ENCODE assay signal across 8 mouse cellular contexts in the genomic region with DNA sequence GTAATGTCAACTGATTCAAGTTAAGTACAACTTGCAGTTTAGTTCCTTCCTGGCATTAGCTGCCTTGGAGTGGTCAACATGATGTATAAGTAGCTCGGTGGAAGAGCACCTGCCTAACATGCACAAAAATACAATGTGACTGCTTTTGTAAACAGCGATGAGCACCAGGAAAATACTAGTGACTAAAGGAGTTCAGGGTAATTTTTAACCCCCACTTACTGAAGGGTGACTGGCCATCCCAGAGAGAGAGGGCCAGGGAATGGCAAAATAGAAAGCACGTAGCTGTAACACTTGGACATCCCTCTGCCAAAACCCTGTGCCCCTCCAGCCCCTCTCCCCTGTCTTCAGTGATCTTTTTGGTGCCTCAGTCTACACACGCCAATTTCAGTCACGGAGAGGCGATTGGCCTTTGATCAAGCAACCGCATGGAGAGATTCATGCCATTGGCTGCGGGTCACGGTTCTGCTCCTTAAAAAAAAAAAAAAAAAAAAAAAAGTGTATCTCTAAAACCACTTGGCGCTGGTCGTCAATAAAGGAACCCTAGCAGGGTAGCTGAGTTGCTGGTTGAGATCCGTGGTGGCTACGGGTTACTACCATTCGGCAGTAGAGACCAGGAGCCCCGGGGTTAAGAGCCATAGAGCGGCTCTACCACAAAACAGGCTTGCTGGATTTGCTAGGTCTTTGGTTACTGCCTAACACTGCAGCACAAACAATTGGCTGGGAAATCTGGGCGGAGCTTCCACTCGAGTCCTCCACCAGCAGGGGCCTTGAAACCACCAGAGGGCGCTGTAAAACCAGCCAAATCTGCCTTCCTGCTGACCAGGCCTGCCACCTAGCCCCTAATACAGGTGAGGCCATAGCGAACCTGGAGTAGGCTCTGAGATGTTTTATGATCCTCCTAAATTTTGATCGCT. TPM values are rescaled to one million over a fixed set of nuclear protein-coding genes. Genes with fewer than 3 reads are reported as not detected.
A peak's percentile ranks its signal among the peaks of the same experiment; 100 is the strongest.
DNase-seq lines count a peak whose midpoint lies in the region; ATAC-seq lines count a peak whose summit lies in the region.

No protein-coding gene starts in this region.

- WGBS in hindbrain, embryonic 11.5 days = 9% methylated on average over 21 of the region's 21 CpGs

- DNase-seq in Muller cell, postnatal 12 days (ENCODE audit: inconsistent ontology term) = peak; percentile 81
- DNase-seq in cerebellum, adult 9-11 months = peak; percentile 96
- DNase-seq in frontal cortex, adult 2 months (ENCODE audit: extremely low spot score in 1 of 2, low spot score in 1 of 2) = peak; percentile 87 to 98
- DNase-seq in hindbrain, embryonic 11.5 days (ENCODE audit: low spot score) = peak; percentile 96
- DNase-seq in layer of hippocampus, postnatal 10 days (ENCODE audit: low spot score in 2 of 2) = peak; percentile 96
- DNase-seq in lung, postnatal 10 days = peak; percentile 96
- peak; percentile 87 for DNase-seq in ovary, postnatal 36 days (ENCODE audit: low spot score)
- DNase-seq in thymus, postnatal 25 days = peak; percentile 91

- 0 out of 2 replicates have a peak overlapping the region, but pooled peaks have one; percentile 17 for H3K27ac ChIP-seq in hindbrain, embryonic 11.5 days (ENCODE audit: low read depth, low read length)

- ATAC-seq in hindbrain, embryonic 11.5 days (ENCODE audit: low FRiP score) = peak; percentile 79

- H3K4me1 ChIP-seq in hindbrain, embryonic 11.5 days (replicated peaks; ENCODE audit: control insufficient read depth, insufficient read depth, low read length) = no peaks in the 10 kb centered on the region

- H3K9me3 ChIP-seq in hindbrain, embryonic 11.5 days (ENCODE audit: control insufficient read depth, low read length) = no peaks in the 10 kb centered on the region

- H3K4me3 ChIP-seq in hindbrain, embryonic 11.5 days (ENCODE audit: low read depth, low read length) = peak overlapping the region; percentile 18; the same call in 1 of the 2 replicates

- no peaks in the 10 kb centered on the region for H3K27me3 ChIP-seq in hindbrain, embryonic 11.5 days (ENCODE audit: control insufficient read depth, insufficient read depth, low read length)

- H3K4me2 ChIP-seq in hindbrain, embryonic 11.5 days (replicated peaks; ENCODE audit: low read depth, low read length) = peak overlapping the region; percentile 48

- peak overlapping the region; percentile 52 for H3K9ac ChIP-seq in hindbrain, embryonic 11.5 days (ENCODE audit: low read depth, low read length)

- H3K36me3 ChIP-seq in hindbrain, embryonic 11.5 days (ENCODE audit: control insufficient read depth, insufficient read depth, low read length) = no peaks in the 10 kb centered on the region

RNA-seq across cellular contexts. Expression of a gene that starts 5.1 kb away (rescaled TPM):
- 69.9 and 79.6 TPM in 2 replicates for polyA plus RNA-seq in frontal cortex, adult 2 months (2012; rRNA removed)
- 216 and 247 TPM in 2 replicates for polyA plus RNA-seq in hindbrain, embryonic 11.5 days (2014; fragmentation: Nextera tagmentation; extraction: Ambion mirVana)
- 100 to 1,000 TPM; 123 to 129 TPM for total RNA-seq in layer of hippocampus, postnatal 10 days (2021)

RNA-seq across cellular contexts. Expression of a gene that starts 13.4 kb away (rescaled TPM):
- 12.0 and 12.6 TPM in 2 replicates for polyA plus RNA-seq in frontal cortex, adult 2 months (2012; rRNA removed)
- polyA plus RNA-seq in hindbrain, embryonic 11.5 days (2014; fragmentation: Nextera tagmentation; extraction: Ambion mirVana) = 0.18 and 0.42 TPM in 2 replicates
- 10 to 100 TPM; 13.7 to 17.2 TPM for total RNA-seq in layer of hippocampus, postnatal 10 days (2021)

RNA-seq across cellular contexts. Expression of a gene that starts 42.5 kb away (rescaled TPM):
- polyA plus RNA-seq in frontal cortex, adult 2 months (2012; rRNA removed) = 1.1 and 1.6 TPM in 2 replicates
- polyA plus RNA-seq in hindbrain, embryonic 11.5 days (2014; fragmentation: Nextera tagmentation; extraction: Ambion mirVana) = not detected in 2 replicates
- 1 to 10 TPM; 1.2 to 1.8 TPM for total RNA-seq in layer of hippocampus, postnatal 10 days (2021)

RNA-seq across cellular contexts. Expression of a gene that starts 52.7 kb away (rescaled TPM):
- polyA plus RNA-seq in frontal cortex, adult 2 months (2012; rRNA removed) = 0.04 and 0.11 TPM in 2 replicates
- 0.28 and 0.88 TPM in 2 replicates for polyA plus RNA-seq in hindbrain, embryonic 11.5 days (2014; fragmentation: Nextera tagmentation; extraction: Ambion mirVana)
- total RNA-seq in layer of hippocampus, postnatal 10 days (2021) = under 1 TPM in 1 of 2 experiments, not detected in 1; 0.16 TPM

Comparison
In these comparisons a context has a peak if more than half of its experiments do, and no peak if none do; other contexts are left out.
1. Peak in every context shown above with its lines: DNase-seq, ATAC-seq, H3K4me3 ChIP-seq and H3K27ac ChIP-seq.